Comparison of ENCODE assay signal across 8 mouse cellular contexts in genomic region chr14:48537795-48538766, GRCm38 (mm10).
DNase-seq lines count a peak whose midpoint lies in the region; ATAC-seq lines count a peak whose summit lies in the region.

No protein-coding gene starts in this region.

- peak; percentile 19 to 45 for DNase-seq in cerebellum, postnatal 25 days
- DNase-seq in cerebellum, adult 9-10 months: no peak
- DNase-seq in ovary, postnatal 14 days (ENCODE audit: low spot score): no peak
- DNase-seq in left cerebral cortex, adult 9 months (ENCODE audit: low spot score in 2 of 2): no peak

- H3K9ac ChIP-seq in neural tube, embryonic 14.5 days (replicated peaks; ENCODE audit: low read depth, low read length): no peak overlapping the region
- H3K9ac ChIP-seq in neural tube, embryonic 15.5 days (replicated peaks): no peak overlapping the region
- H3K9ac ChIP-seq in heart, embryonic 11.5 days (ENCODE audit: low read depth, low read length): no peak overlapping the region
- H3K9ac ChIP-seq in midbrain, embryonic 16.5 days (ENCODE audit: low read depth, low read length): no peak overlapping the region

- no peak overlapping the region for H3K4me2 ChIP-seq in neural tube, embryonic 14.5 days (ENCODE audit: low read depth, low read length)
- no peak overlapping the region for H3K4me2 ChIP-seq in neural tube, embryonic 15.5 days
- peak overlapping the region; percentile 11; the same call in 1 of the 2 replicates for H3K4me2 ChIP-seq in heart, embryonic 11.5 days
- no peak overlapping the region for H3K4me2 ChIP-seq in midbrain, embryonic 16.5 days (ENCODE audit: low read length)

- no peak overlapping the region for H3K27ac ChIP-seq in neural tube, embryonic 14.5 days (ENCODE audit: low read depth, low read length)
- H3K27ac ChIP-seq in neural tube, embryonic 15.5 days (replicated peaks): no peak overlapping the region
- peak overlapping the region; percentile 50; the same call in 1 of the 2 replicates for H3K27ac ChIP-seq in heart, embryonic 11.5 days (ENCODE audit: low read depth, low read length)
- no peak overlapping the region for H3K27ac ChIP-seq in midbrain, embryonic 16.5 days (ENCODE audit: low read length)

- no peaks in the 10 kb centered on the region; the same call in none of the 2 replicates for H3K27me3 ChIP-seq in neural tube, embryonic 14.5 days (ENCODE audit: control insufficient read depth, insufficient read depth, low read length)
- peaks cover 14% of the 10 kb centered on the region; the same call in 1 of the 2 replicates for H3K27me3 ChIP-seq in neural tube, embryonic 15.5 days (replicated peaks)
- no peaks in the 10 kb centered on the region; the same call in 1 of the 2 replicates for H3K27me3 ChIP-seq in heart, embryonic 11.5 days (ENCODE audit: control insufficient read depth, insufficient read depth, low read length)
- peaks cover 12% of the 10 kb centered on the region for H3K27me3 ChIP-seq in midbrain, embryonic 16.5 days (ENCODE audit: control insufficient read depth, insufficient read depth, low read depth, low read length)

- no peaks in the 10 kb centered on the region for H3K9me3 ChIP-seq in neural tube, embryonic 14.5 days (ENCODE audit: control insufficient read depth, low read length)
- no peaks in the 10 kb centered on the region for H3K9me3 ChIP-seq in neural tube, embryonic 15.5 days (replicated peaks)
- H3K9me3 ChIP-seq in heart, embryonic 11.5 days (replicated peaks; ENCODE audit: control insufficient read depth, low read length): no peaks in the 10 kb centered on the region
- H3K9me3 ChIP-seq in midbrain, embryonic 16.5 days (replicated peaks; ENCODE audit: control insufficient read depth, low read length, poor library complexity, severe bottlenecking): no peaks in the 10 kb centered on the region

- no peaks in the 10 kb centered on the region for H3K36me3 ChIP-seq in neural tube, embryonic 14.5 days (ENCODE audit: control insufficient read depth, insufficient read depth, low read length)
- no peaks in the 10 kb centered on the region for H3K36me3 ChIP-seq in neural tube, embryonic 15.5 days
- H3K36me3 ChIP-seq in heart, embryonic 11.5 days (ENCODE audit: control insufficient read depth, insufficient read depth, low read length): no peaks in the 10 kb centered on the region
- no peaks in the 10 kb centered on the region for H3K36me3 ChIP-seq in midbrain, embryonic 16.5 days (ENCODE audit: control insufficient read depth, insufficient read depth, low read length)

- H3K4me1 ChIP-seq in neural tube, embryonic 14.5 days (ENCODE audit: control insufficient read depth, insufficient read depth, low read length): no peaks in the 10 kb centered on the region
- H3K4me1 ChIP-seq in neural tube, embryonic 15.5 days: no peaks in the 10 kb centered on the region
- H3K4me1 ChIP-seq in heart, embryonic 11.5 days (ENCODE audit: control insufficient read depth, insufficient read depth, low read length): no peaks in the 10 kb centered on the region
- H3K4me1 ChIP-seq in midbrain, embryonic 16.5 days (ENCODE audit: control insufficient read depth, insufficient read depth, low read length): no peaks in the 10 kb centered on the region

- peak; percentile 63; the same call in 1 of the 2 replicates for ATAC-seq in neural tube, embryonic 14.5 days (ENCODE audit: low read depth)
- no peak; the same call in 1 of the 2 replicates for ATAC-seq in neural tube, embryonic 15.5 days (ENCODE audit: low FRiP score)
- ATAC-seq in heart, embryonic 11.5 days (replicated peaks; ENCODE audit: insufficient number of reproducible peaks, low FRiP score, low TSS enrichment): peak; percentile 80
- 0 out of 2 replicates have a peak, but pooled peaks have one; percentile 54 for ATAC-seq in midbrain, embryonic 16.5 days

- WGBS in neural tube, embryonic 14.5 days: 60% methylated on average over 14 of the region's 14 CpGs
- WGBS in neural tube, embryonic 15.5 days: 54% methylated on average over 14 of the region's 14 CpGs
- WGBS in heart, embryonic 11.5 days (ENCODE audit: insufficient replicate concordance): 67% methylated on average over 14 of the region's 14 CpGs
- 46% methylated on average over 14 of the region's 14 CpGs for WGBS in midbrain, embryonic 16.5 days

- H3K4me3 ChIP-seq in neural tube, embryonic 14.5 days (ENCODE audit: low read depth, low read length): no peak overlapping the region
- no peak overlapping the region for H3K4me3 ChIP-seq in neural tube, embryonic 15.5 days (replicated peaks)
- H3K4me3 ChIP-seq in heart, embryonic 11.5 days (ENCODE audit: low read depth, low read length): no peak overlapping the region
- H3K4me3 ChIP-seq in midbrain, embryonic 16.5 days (ENCODE audit: low read depth, low read length): no peak overlapping the region

Comparison
In these comparisons a context has a peak if more than half of its experiments do, and no peak if none do; other contexts are left out.
1. DNase-seq: peak in cerebellum, postnatal 25 days (2 of 2); none in cerebellum, adult 9-10 months (single experiment), ovary, postnatal 14 days (single experiment) and left cerebral cortex, adult 9 months (0 of 2).